Mouse (Mus musculus): ENCODE data around the gene Amot. TPM values are rescaled to one million over a fixed set of nuclear protein-coding genes. Genes with fewer than 3 reads are reported as not detected.

The Amot gene
- polyA plus RNA-seq (2014; fragmentation: Illumina TruSeq; extraction: RNeasy Lipid Tissue Mini Kit (QIAGEN cat#74804); ENCODE audit: insufficient read depth, low read depth, low replicate concordance): 1.2 TPM

DNA sequence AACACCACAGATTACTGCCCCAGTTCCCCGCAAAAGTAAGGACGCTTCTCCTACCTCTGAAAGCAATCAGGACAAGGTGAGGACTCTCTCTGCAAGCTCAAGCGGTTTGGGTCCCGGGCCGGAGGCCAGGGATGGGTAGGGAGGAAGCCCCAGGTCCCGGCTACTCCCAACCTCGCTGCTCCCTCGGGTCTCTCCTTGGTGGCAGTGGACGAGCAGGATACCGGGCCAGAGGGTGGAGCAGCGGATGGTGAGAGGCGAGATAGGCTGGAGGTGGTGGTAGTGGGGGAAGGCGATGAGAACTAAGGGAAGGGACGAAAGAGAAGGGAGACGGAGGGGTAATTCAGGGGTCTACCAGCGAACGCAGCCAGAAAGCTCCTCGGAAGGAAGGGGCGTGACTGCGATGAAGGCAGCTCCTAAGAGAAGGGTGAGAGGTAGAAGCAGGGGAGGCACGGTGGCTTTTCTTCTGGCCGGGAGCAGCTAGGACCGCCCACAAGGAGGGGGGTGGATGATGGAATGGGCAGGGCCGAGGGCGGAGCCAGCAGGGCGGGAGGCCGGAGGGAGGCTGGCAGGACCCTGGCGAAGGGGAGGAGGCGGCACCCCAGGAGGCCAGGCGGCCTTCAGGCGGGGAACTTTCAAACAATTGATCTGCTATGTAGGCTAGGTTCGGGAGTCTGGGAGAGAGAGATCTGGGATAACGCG is at the start of gene Amot:
Gene Amot (minus strand): TSS at position 465 of the 699 bp plus-strand sequence.

Other genes starting within 250 kb of the Amot start
- gene Lhfpl1, start 156.1 kb downstream of the Amot start, polyA plus RNA-seq (2014; fragmentation: Illumina TruSeq; extraction: RNeasy Lipid Tissue Mini Kit (QIAGEN cat#74804); ENCODE audit: insufficient read depth, low read depth, low replicate concordance): not detected

All from lung, adult 10 weeks (tissue).